Mouse (Mus musculus): ENCODE results near the gene Piezo1. TPM values are rescaled to one million over a fixed set of nuclear protein-coding genes. Genes with fewer than 3 reads are reported as not detected.
"Not testable (repeated sequence)": the region's sequence is repeated elsewhere in the genome, so short reads cannot be mapped to it uniquely, and the experiment has no call there.

The Piezo1 gene
- polyA plus RNA-seq, 1 experiment from 2014 or later, result 11.5 TPM

GRCm38 (mm10) chr8:122577116-122577515 lies 26.0 kb upstream of the Piezo1 start:
- H3K36me3 ChIP-seq, result peaks cover 13% of the 10 kb centered on the region
- peak overlapping the region; percentile 95 for H3K4me2 ChIP-seq
- peak overlapping the region; percentile 64; the same call in 1 of the 2 replicates for H3K27ac ChIP-seq
- no peaks in the 10 kb centered on the region for H3K27me3 ChIP-seq
- peak; percentile 7; the same call in 1 of the 2 replicates for ATAC-seq (replicated peaks; ENCODE audit: insufficient number of reproducible peaks, insufficient read depth, low FRiP score, low read depth)
- WGBS, result 47% methylated on average over 10 of the region's 10 CpGs
- peak overlapping the region; percentile 80 for H3K4me3 ChIP-seq
- H3K9ac ChIP-seq, result 0 out of 2 replicates have a peak overlapping the region, but pooled peaks have one; percentile 26
- H3K9me3 ChIP-seq (replicated peaks), result no peaks in the 10 kb centered on the region
- H3K4me1 ChIP-seq (replicated peaks), result peaks cover 45% of the 10 kb centered on the region

- Histone ChIP-seq H3K27ac (peak within 1 kb of the TSS; percentile 64), H3K36me3 (peaks cover 17% of the 10 kb centered on the region), H3K9ac (peak within 1 kb of the TSS; percentile 81), H3K4me3 (peak within 1 kb of the TSS; percentile 80), H3K4me2 (peak within 1 kb of the TSS; percentile 95), H3K9me3 (replicated peaks) (no peaks in the 10 kb centered on the region), H3K27me3 (no peaks in the 10 kb centered on the region), H3K4me1 (replicated peaks) (peaks cover 45% of the 10 kb centered on the region)
- ATAC-seq (replicated peaks; ENCODE audit: insufficient number of reproducible peaks, insufficient read depth, low FRiP score, low read depth), result peak; percentile 89
- WGBS, result under 1% methylated on average over 39 of the region's 39 CpGs
Observed at GRCm38 (mm10) chr8:122576648-122577022, 25.5 kb upstream of the Piezo1 start, which contains the start of gene Aprt. Gene Aprt, minus strand, starts transcription at chr8:122576909.

- peaks cover 24% of the 10 kb centered on the region for H3K36me3 ChIP-seq
- peaks cover 45% of the 10 kb centered on the region for H3K4me1 ChIP-seq (replicated peaks)
- peak; percentile 16; the same call in 1 of the 2 replicates for ATAC-seq (replicated peaks; ENCODE audit: insufficient number of reproducible peaks, insufficient read depth, low FRiP score, low read depth)
Observed at GRCm38 (mm10) chr8:122575735-122576647, 24.9 kb upstream of the Piezo1 start.

GRCm38 (mm10) chr8:122575286-122575685 lies 24.2 kb upstream of the Piezo1 start:
- ATAC-seq (replicated peaks; ENCODE audit: insufficient number of reproducible peaks, insufficient read depth, low FRiP score, low read depth), result no peak
- peak overlapping the region; percentile 95 for H3K4me2 ChIP-seq
- peaks cover 31% of the 10 kb centered on the region for H3K36me3 ChIP-seq
- H3K27me3 ChIP-seq, result no peaks in the 10 kb centered on the region
- 68% methylated on average over 8 of the region's 8 CpGs for WGBS
- H3K4me3 ChIP-seq, result peak overlapping the region; percentile 80
- H3K4me1 ChIP-seq (replicated peaks), result peaks cover 45% of the 10 kb centered on the region
- 0 out of 2 replicates have a peak overlapping the region, but pooled peaks have one; percentile 81 for H3K9ac ChIP-seq
- no peaks in the 10 kb centered on the region for H3K9me3 ChIP-seq (replicated peaks)
- H3K27ac ChIP-seq, result peak overlapping the region; percentile 24

More at GRCm38 (mm10) chr8:122575735-122576647, 24.9 kb upstream of the Piezo1 start:
- 17% methylated on average over 21 of the region's 21 CpGs for WGBS
- Histone ChIP-seq H3K4me3 (peak overlapping the region; percentile 80), H3K27me3 (no peaks in the 10 kb centered on the region), H3K27ac (peak overlapping the region; percentile 64), H3K9me3 (replicated peaks) (no peaks in the 10 kb centered on the region), H3K4me2 (peak overlapping the region; percentile 95), H3K9ac (peak overlapping the region; percentile 81)

GRCm38 (mm10) chr8:122574667-122575251 lies 23.6 kb upstream of the Piezo1 start:
- Histone ChIP-seq H3K4me2 (peak overlapping the region; percentile 95), H3K4me1 (replicated peaks) (peaks cover 44% of the 10 kb centered on the region), H3K27ac (peak overlapping the region; percentile 24), H3K9me3 (replicated peaks) (no peaks in the 10 kb centered on the region), H3K4me3 (peak overlapping the region; percentile 80; the same call in 1 of the 2 replicates), H3K36me3 (peaks cover 36% of the 10 kb centered on the region), H3K9ac (no peak overlapping the region), H3K27me3 (no peaks in the 10 kb centered on the region)
- no peak for ATAC-seq (replicated peaks; ENCODE audit: insufficient number of reproducible peaks, insufficient read depth, low FRiP score, low read depth)
- 27% methylated on average over 10 of the region's 10 CpGs for WGBS

GRCm38 (mm10) chr8:122574264-122574663 lies 23.1 kb upstream of the Piezo1 start:
- Histone ChIP-seq H3K4me3 (no peak overlapping the region), H3K9ac (no peak overlapping the region), H3K9me3 (replicated peaks) (no peaks in the 10 kb centered on the region), H3K4me1 (replicated peaks) (peaks cover 44% of the 10 kb centered on the region), H3K36me3 (peaks cover 38% of the 10 kb centered on the region), H3K4me2 (no peak overlapping the region), H3K27ac (peak overlapping the region; percentile 24), H3K27me3 (no peaks in the 10 kb centered on the region)
- 42% methylated on average over 3 of the region's 3 CpGs for WGBS
- no peak for ATAC-seq (replicated peaks; ENCODE audit: insufficient number of reproducible peaks, insufficient read depth, low FRiP score, low read depth)

GRCm38 (mm10) chr8:122573577-122573976 lies 22.4 kb upstream of the Piezo1 start:
- H3K36me3 ChIP-seq, result peaks cover 38% of the 10 kb centered on the region
- no peak overlapping the region for H3K4me2 ChIP-seq
- no peak overlapping the region for H3K9ac ChIP-seq
- H3K4me1 ChIP-seq (replicated peaks), result peaks cover 45% of the 10 kb centered on the region
- no peak overlapping the region for H3K27ac ChIP-seq
- H3K9me3 ChIP-seq (replicated peaks), result no peaks in the 10 kb centered on the region
- ATAC-seq (replicated peaks; ENCODE audit: insufficient number of reproducible peaks, insufficient read depth, low FRiP score, low read depth), result no peak
- H3K27me3 ChIP-seq, result no peaks in the 10 kb centered on the region
- WGBS, result 68% methylated on average over 9 of the region's 9 CpGs
- no peak overlapping the region for H3K4me3 ChIP-seq

GRCm38 (mm10) chr8:122573176-122573575 lies 22.0 kb upstream of the Piezo1 start:
- not testable (repeated sequence) for H3K9me3 ChIP-seq (replicated peaks); H3K9ac ChIP-seq; H3K27me3 ChIP-seq; H3K4me3 ChIP-seq; ATAC-seq (replicated peaks; ENCODE audit: insufficient number of reproducible peaks, insufficient read depth, low FRiP score, low read depth); H3K27ac ChIP-seq; H3K4me2 ChIP-seq
- Histone ChIP-seq H3K4me1 (replicated peaks) (peaks cover 45% of the 10 kb centered on the region), H3K36me3 (peaks cover 38% of the 10 kb centered on the region)
- whole genome bisulfite sequencing, result 54% methylated on average over 4 of the region's 4 CpGs

- 84% methylated on average over 3 of the region's 3 CpGs for WGBS
- Histone ChIP-seq H3K4me1 (replicated peaks) (peaks cover 45% of the 10 kb centered on the region), H3K9me3 (replicated peaks) (no peaks in the 10 kb centered on the region), H3K9ac (no peak overlapping the region), H3K4me3 (no peak overlapping the region), H3K27ac (no peak overlapping the region), H3K27me3 (no peaks in the 10 kb centered on the region), H3K36me3 (peaks cover 38% of the 10 kb centered on the region), H3K4me2 (no peak overlapping the region)
- ATAC-seq (replicated peaks; ENCODE audit: insufficient number of reproducible peaks, insufficient read depth, low FRiP score, low read depth), result no peak
Observed at GRCm38 (mm10) chr8:122572751-122573150, 21.6 kb upstream of the Piezo1 start.

- Histone ChIP-seq H3K9ac (no peak overlapping the region), H3K9me3 (replicated peaks) (no peaks in the 10 kb centered on the region), H3K27ac (no peak overlapping the region), H3K4me1 (replicated peaks) (peaks cover 46% of the 10 kb centered on the region), H3K27me3 (no peaks in the 10 kb centered on the region), H3K36me3 (peaks cover 38% of the 10 kb centered on the region), H3K4me3 (no peak overlapping the region), H3K4me2 (no peak overlapping the region)
- WGBS, result 90% methylated on average over 17 of the region's 17 CpGs
- no peak for ATAC-seq (replicated peaks; ENCODE audit: insufficient number of reproducible peaks, insufficient read depth, low FRiP score, low read depth)
Observed at GRCm38 (mm10) chr8:122571750-122572267, 20.7 kb upstream of the Piezo1 start.

- H3K36me3 ChIP-seq, result peaks cover 38% of the 10 kb centered on the region
- no peak overlapping the region for H3K4me2 ChIP-seq
- no peaks in the 10 kb centered on the region for H3K27me3 ChIP-seq
- ATAC-seq (replicated peaks; ENCODE audit: insufficient number of reproducible peaks, insufficient read depth, low FRiP score, low read depth), result no peak
- no peak overlapping the region for H3K4me3 ChIP-seq
- 94% methylated on average over 11 of the region's 11 CpGs for WGBS
- H3K4me1 ChIP-seq (replicated peaks), result peaks cover 47% of the 10 kb centered on the region
- H3K27ac ChIP-seq, result no peak overlapping the region
- H3K9me3 ChIP-seq (replicated peaks), result no peaks in the 10 kb centered on the region
- H3K9ac ChIP-seq, result no peak overlapping the region
Observed at GRCm38 (mm10) chr8:122571153-122571552, 20.0 kb upstream of the Piezo1 start.

All from heart, embryonic 15.5 days (tissue).